Mouse (Mus musculus): ENCODE measurements around the gene Tut7.
"Not testable (repeated sequence)": the region's sequence is repeated elsewhere in the genome, so short reads cannot be mapped to it uniquely, and the experiment has no call there.

Gene Tut7

GRCm38 (mm10) chr13:59822507-59823462 lies at the start of gene Tut7:
Gene Tut7 (minus strand): TSS chr13:59823147.
- peak; percentile 69 to 94 for DNase-seq (ENCODE audit: low spot score in 2 of 2)

- no peak for DNase-seq (ENCODE audit: low spot score in 2 of 2)
Observed at GRCm38 (mm10) chr13:59872446-59872845, 49.5 kb upstream of the Tut7 start.

GRCm38 (mm10) chr13:59870004-59870403 lies 47.1 kb upstream of the Tut7 start:
- no peak for DNase-seq (ENCODE audit: low spot score in 2 of 2)

- DNase-seq (ENCODE audit: low spot score in 2 of 2): no peak
Observed at GRCm38 (mm10) chr13:59868011-59868649, 45.2 kb upstream of the Tut7 start.

GRCm38 (mm10) chr13:59867103-59867502 lies 44.2 kb upstream of the Tut7 start:
- no peak for DNase-seq (ENCODE audit: low spot score in 2 of 2)

GRCm38 (mm10) chr13:59859515-59859914 lies 36.6 kb upstream of the Tut7 start:
- no peak for DNase-seq (ENCODE audit: low spot score in 2 of 2)

GRCm38 (mm10) chr13:59856286-59857070 lies 33.5 kb upstream of the Tut7 start:
- DNase-seq (ENCODE audit: low spot score in 2 of 2): peak in 1 of 2 experiments; percentile 63

GRCm38 (mm10) chr13:59853471-59853870 lies 30.5 kb upstream of the Tut7 start:
- DNase-seq (ENCODE audit: low spot score in 2 of 2): no peak

GRCm38 (mm10) chr13:59850373-59850772 lies 27.4 kb upstream of the Tut7 start:
- DNase-seq (ENCODE audit: low spot score in 2 of 2): no peak

GRCm38 (mm10) chr13:59844661-59845060 lies 21.7 kb upstream of the Tut7 start:
- DNase-seq (ENCODE audit: low spot score in 2 of 2): no peak

- DNase-seq (ENCODE audit: low spot score in 2 of 2): no peak
Observed at GRCm38 (mm10) chr13:59843976-59844375, 21.0 kb upstream of the Tut7 start.

GRCm38 (mm10) chr13:59842226-59843210 lies 19.6 kb upstream of the Tut7 start:
- peak in 1 of 2 experiments; percentile 88 for DNase-seq (ENCODE audit: low spot score in 2 of 2)

- not testable (repeated sequence) for DNase-seq (ENCODE audit: low spot score in 2 of 2)
Observed at GRCm38 (mm10) chr13:59841761-59842160, 18.8 kb upstream of the Tut7 start.

- DNase-seq (ENCODE audit: low spot score in 2 of 2): peak; percentile 75 to 89
Observed at GRCm38 (mm10) chr13:59840429-59841169, 17.7 kb upstream of the Tut7 start.

GRCm38 (mm10) chr13:59839356-59839755 lies 16.4 kb upstream of the Tut7 start:
- no peak for DNase-seq (ENCODE audit: low spot score in 2 of 2)

GRCm38 (mm10) chr13:59838464-59838863 lies 15.5 kb upstream of the Tut7 start:
- no peak for DNase-seq (ENCODE audit: low spot score in 2 of 2)

- DNase-seq (ENCODE audit: low spot score in 2 of 2): no peak
Observed at GRCm38 (mm10) chr13:59836811-59837210, 13.9 kb upstream of the Tut7 start.

GRCm38 (mm10) chr13:59836101-59836798 lies 13.3 kb upstream of the Tut7 start:
- no peak for DNase-seq (ENCODE audit: low spot score in 2 of 2)

- peak in 1 of 2 experiments; percentile 76 for DNase-seq (ENCODE audit: low spot score in 2 of 2)
Observed at GRCm38 (mm10) chr13:59834786-59835452, 12.0 kb upstream of the Tut7 start.

Measured in left cerebral cortex, adult 9 months (tissue).